Mouse (Mus musculus) myocyte (in vitro differentiated cells): ENCODE data around the gene Usp54. TPM values are rescaled to one million over a fixed set of nuclear protein-coding genes. Genes with fewer than 3 reads are reported as not detected.
A peak's percentile ranks its signal among the peaks of the same experiment; 100 is the strongest.

ENCODE experiments used
- H3K27me3 ChIP-seq: one replicate; pipeline ENCODE4 v1.6.1; 2011; ENCODE audit not compliant: control insufficient read depth, insufficient read depth, insufficient read length
- H3K36me3 ChIP-seq: one replicate; pipeline ENCODE4 v1.6.1; 2011; ENCODE audit not compliant: control insufficient read depth, insufficient read depth
- H3K4me2 ChIP-seq: one replicate; pipeline ENCODE4 v1.6.1; 2011; ENCODE audit warnings: low read depth, control low read depth
- H3K4me3 ChIP-seq: one replicate; pipeline ENCODE4 v1.5.1; 2011; ENCODE audit warnings: mild to moderate bottlenecking, control low read depth, moderate library complexity
- H3K79me2 ChIP-seq: one replicate; pipeline ENCODE4 v1.6.1; 2011; ENCODE audit not compliant: control insufficient read depth, insufficient read depth
- H3ac ChIP-seq: one replicate; pipeline ENCODE4 v1.6.1; 2011; ENCODE audit not compliant: control insufficient read depth, insufficient read length
- CEBPB ChIP-seq: IDR thresholded peaks from 2 replicates; pipeline ENCODE4 v1.6.1; 2011; ENCODE audit warnings: mild to moderate bottlenecking, moderate library complexity; ENCODE audit not compliant: poor library complexity, insufficient read depth, severe bottlenecking
- E2F4 ChIP-seq: IDR thresholded peaks from one replicate; pipeline ENCODE4 v1.6.1; 2011; ENCODE audit warnings: mild to moderate bottlenecking, control low read depth, moderate library complexity; ENCODE audit not compliant: insufficient read depth
- MAX ChIP-seq: IDR thresholded peaks from one replicate; pipeline ENCODE4 v1.6.1; 2011; ENCODE audit warnings: low read depth, mild to moderate bottlenecking, control low read depth
- MYOD1 ChIP-seq, 3 experiments: IDR thresholded peaks; one replicate each; pipeline ENCODE4 v1.6.1; 2011; ENCODE audit warnings: control low read depth in 2 of 3, low read depth in 2 of 3, mild to moderate bottlenecking in 2 of 3, moderate library complexity in 1 of 3; ENCODE audit not compliant: insufficient read length in 2 of 3, control insufficient read depth in 1 of 3
- MYOG ChIP-seq, 3 experiments: IDR thresholded peaks; one replicate each; pipeline ENCODE4 v1.6.1; 2011; ENCODE audit warnings: control low read depth in 2 of 3, low read depth in 2 of 3, mild to moderate bottlenecking in 2 of 3; ENCODE audit not compliant: insufficient read length in 2 of 3, control insufficient read depth in 1 of 3, insufficient read depth in 1 of 3
- POLR2A ChIP-seq: IDR thresholded peaks from one replicate; pipeline ENCODE4 v1.6.1; 2011; ENCODE audit warnings: low read depth, mild to moderate bottlenecking, control low read depth, moderate library complexity; ENCODE audit not compliant: insufficient read length
- POLR2AphosphoS2 ChIP-seq: IDR thresholded peaks from one replicate; pipeline ENCODE4 v1.6.1; 2011; ENCODE audit warnings: low read depth, control low read depth; ENCODE audit not compliant: insufficient read length
- REST ChIP-seq: IDR thresholded peaks from one replicate; pipeline ENCODE4 v1.6.1; 2011; ENCODE audit warnings: mild to moderate bottlenecking, control low read depth, moderate library complexity; ENCODE audit not compliant: insufficient read depth, insufficient read length
- SRF ChIP-seq: IDR thresholded peaks from one replicate; pipeline ENCODE4 v1.6.1; 2011; ENCODE audit warnings: low read depth; ENCODE audit not compliant: control insufficient read depth, insufficient read length
- TCF12 ChIP-seq: IDR thresholded peaks from one replicate; pipeline ENCODE4 v1.6.1; 2011; ENCODE audit warnings: mild to moderate bottlenecking, control low read depth; ENCODE audit not compliant: poor library complexity, insufficient read depth, severe bottlenecking
- TCF3 ChIP-seq: IDR thresholded peaks from one replicate; pipeline ENCODE4 v1.6.1; 2011; ENCODE audit warnings: low read depth, control low read depth; ENCODE audit not compliant: insufficient read length
- USF1 ChIP-seq: IDR thresholded peaks from one replicate; pipeline ENCODE4 v1.6.1; 2011; ENCODE audit warnings: low read depth, mild to moderate bottlenecking, control low read depth, moderate library complexity
- polyA plus RNA-seq: library from polyadenylated mRNA; unstranded; fragments of >200 nt; fragmentation: generic; extraction: Trizol; gene quantifications from one replicate; pipeline ENCODE4 v1.2.1, GENCODE M21; 2012; ENCODE audit warnings: missing spikeins

Gene Usp54
- polyA plus RNA-seq, 1 experiment: 2.6 TPM

- no peaks in the 10 kb centered on the region for H3K27me3 ChIP-seq
- H3ac ChIP-seq: no peak overlapping the region
- H3K4me3 ChIP-seq: no peak overlapping the region
- no peaks in the 10 kb centered on the region for H3K36me3 ChIP-seq
- TF ChIP-seq E2F4 (no peak), TCF3 (no peak), MYOG (IDR thresholded peaks at IDR 0.05; ENCODE audit: control insufficient read depth in 1 of 3, insufficient read depth in 1 of 3, insufficient read length in 2 of 3, low read depth in 2 of 3) (no peak), MAX (no peak), CEBPB (peak; percentile 56; the same call in 1 of the 2 replicates), TCF12 (no peak), POLR2A (no peak), REST (no peak)
- peak overlapping the region; percentile 27 for H3K4me2 ChIP-seq
- no peaks in the 10 kb centered on the region for H3K79me2 ChIP-seq
These were observed 14.0 kb upstream of the Usp54 start for GRCm38 (mm10) chr14:20654690-20655421.

- Histone ChIP-seq H3K27me3 (no peaks in the 10 kb centered on the region), H3K4me3 (no peak overlapping the region), H3ac (no peak overlapping the region), H3K4me2 (no peak overlapping the region), H3K79me2 (no peaks in the 10 kb centered on the region), H3K36me3 (no peaks in the 10 kb centered on the region)
- TF ChIP-seq MYOG (IDR thresholded peaks at IDR 0.05; ENCODE audit: control insufficient read depth in 1 of 3, insufficient read depth in 1 of 3, insufficient read length in 2 of 3, low read depth in 2 of 3) (peak in 1 of 3 experiments; percentile 4), USF1 (no peak), MAX (no peak), MYOD1 (IDR thresholded peaks at IDR 0.05; ENCODE audit: control insufficient read depth in 1 of 3, insufficient read length in 2 of 3, low read depth in 2 of 3) (peak in 1 of 3 experiments; percentile 5), SRF (no peak), POLR2A (no peak), E2F4 (no peak), REST (no peak)
These were observed 10.9 kb upstream of the Usp54 start for GRCm38 (mm10) chr14:20651722-20652256.

DNA sequence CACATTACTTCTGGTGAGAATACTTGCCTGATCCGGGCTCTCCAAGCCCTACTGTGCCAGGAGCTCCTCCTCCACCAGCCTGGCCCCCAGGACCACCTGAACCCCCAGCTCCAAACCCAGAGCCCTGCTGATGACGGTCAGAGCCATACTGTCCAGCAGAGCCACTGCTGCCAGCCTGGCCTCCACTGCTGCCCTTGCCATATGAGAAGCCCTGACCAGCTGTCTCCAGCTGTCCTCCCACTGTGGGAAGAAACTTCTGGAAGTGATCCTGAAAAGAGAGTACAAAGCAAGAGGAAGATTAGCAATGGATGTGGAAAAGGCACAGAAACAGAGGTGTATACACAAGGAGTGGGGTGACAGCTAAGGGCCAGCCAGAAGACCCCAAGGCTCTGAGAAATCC lies 10.1 kb upstream of the Usp54 start:
- H3K36me3 ChIP-seq: no peaks in the 10 kb centered on the region
- H3K4me3 ChIP-seq: no peak overlapping the region
- no peak overlapping the region for H3K4me2 ChIP-seq
- no peak for TF ChIP-seq POLR2AphosphoS2
- peak; percentile 55 to 82 (median 79) for TF ChIP-seq MYOD1 (IDR thresholded peaks at IDR 0.05; ENCODE audit: control insufficient read depth in 1 of 3, insufficient read length in 2 of 3, low read depth in 2 of 3)
- TF ChIP-seq MYOG (IDR thresholded peaks at IDR 0.05; ENCODE audit: control insufficient read depth in 1 of 3, insufficient read depth in 1 of 3, insufficient read length in 2 of 3, low read depth in 2 of 3): peak; percentile 29 to 85 (median 72)
- no peak for TF ChIP-seq E2F4
- TF ChIP-seq POLR2A: no peak
- TF ChIP-seq MAX: no peak
- TF ChIP-seq SRF: no peak
- no peak overlapping the region for H3ac ChIP-seq
- no peaks in the 10 kb centered on the region for H3K27me3 ChIP-seq
- H3K79me2 ChIP-seq: no peaks in the 10 kb centered on the region

DNA sequence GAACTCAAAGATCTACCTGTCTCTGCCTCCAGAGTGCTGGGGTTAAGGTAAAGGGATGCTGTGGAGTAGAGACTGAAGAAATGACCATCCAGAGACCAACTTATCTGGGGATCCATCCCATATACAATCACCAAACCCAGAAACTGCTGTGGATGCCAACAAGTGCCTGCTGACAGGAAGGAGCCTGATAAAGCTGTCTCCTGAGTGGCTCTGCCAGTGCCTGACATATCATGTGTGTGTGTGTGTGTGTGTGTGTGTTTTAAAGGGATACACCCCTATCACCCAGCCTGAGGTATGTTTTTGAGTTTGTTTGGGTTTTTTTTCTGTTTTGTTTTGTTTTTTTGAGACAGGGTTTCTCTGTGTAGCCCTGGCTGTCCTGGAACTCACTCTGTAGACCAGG lies 5.5 kb upstream of the Usp54 start:
- Histone ChIP-seq H3K36me3 (no peaks in the 10 kb centered on the region), H3K27me3 (no peaks in the 10 kb centered on the region), H3K4me3 (no peak overlapping the region), H3K4me2 (no peak overlapping the region), H3K79me2 (peaks cover 8% of the 10 kb centered on the region), H3ac (no peak overlapping the region)
- TF ChIP-seq USF1: no peak
- no peak for TF ChIP-seq MYOD1 (IDR thresholded peaks at IDR 0.05; ENCODE audit: control insufficient read depth in 1 of 3, insufficient read length in 2 of 3, low read depth in 2 of 3)
- no peak for TF ChIP-seq TCF3
- TF ChIP-seq REST: no peak
- no peak for TF ChIP-seq POLR2AphosphoS2
- no peak for TF ChIP-seq E2F4
- no peak for TF ChIP-seq SRF
- no peak for TF ChIP-seq POLR2A
- TF ChIP-seq MAX: no peak
- TF ChIP-seq CEBPB: no peak

- H3K36me3 ChIP-seq: no peaks in the 10 kb centered on the region
- H3K4me2 ChIP-seq: no peak overlapping the region
- no peaks in the 10 kb centered on the region for H3K27me3 ChIP-seq
- peaks cover 11% of the 10 kb centered on the region for H3K79me2 ChIP-seq
- no peak overlapping the region for H3ac ChIP-seq
- no peak overlapping the region for H3K4me3 ChIP-seq
- TF ChIP-seq USF1: no peak
- TF ChIP-seq REST: no peak
- no peak for TF ChIP-seq CEBPB
- no peak for TF ChIP-seq MYOG (IDR thresholded peaks at IDR 0.05; ENCODE audit: control insufficient read depth in 1 of 3, insufficient read depth in 1 of 3, insufficient read length in 2 of 3, low read depth in 2 of 3)
These were observed 4.7 kb upstream of the Usp54 start for GRCm38 (mm10) chr14:20645547-20645946.
